Mouse (Mus musculus): ENCODE measurements around the gene Bricd5. TPM values are rescaled to one million over a fixed set of nuclear protein-coding genes. Genes with fewer than 3 reads are reported as not detected.
A peak's percentile ranks its signal among the peaks of the same experiment; 100 is the strongest.

Gene Bricd5
- polyA plus RNA-seq, 1 experiment from 2014 or later, result 0.77 TPM

DNA sequence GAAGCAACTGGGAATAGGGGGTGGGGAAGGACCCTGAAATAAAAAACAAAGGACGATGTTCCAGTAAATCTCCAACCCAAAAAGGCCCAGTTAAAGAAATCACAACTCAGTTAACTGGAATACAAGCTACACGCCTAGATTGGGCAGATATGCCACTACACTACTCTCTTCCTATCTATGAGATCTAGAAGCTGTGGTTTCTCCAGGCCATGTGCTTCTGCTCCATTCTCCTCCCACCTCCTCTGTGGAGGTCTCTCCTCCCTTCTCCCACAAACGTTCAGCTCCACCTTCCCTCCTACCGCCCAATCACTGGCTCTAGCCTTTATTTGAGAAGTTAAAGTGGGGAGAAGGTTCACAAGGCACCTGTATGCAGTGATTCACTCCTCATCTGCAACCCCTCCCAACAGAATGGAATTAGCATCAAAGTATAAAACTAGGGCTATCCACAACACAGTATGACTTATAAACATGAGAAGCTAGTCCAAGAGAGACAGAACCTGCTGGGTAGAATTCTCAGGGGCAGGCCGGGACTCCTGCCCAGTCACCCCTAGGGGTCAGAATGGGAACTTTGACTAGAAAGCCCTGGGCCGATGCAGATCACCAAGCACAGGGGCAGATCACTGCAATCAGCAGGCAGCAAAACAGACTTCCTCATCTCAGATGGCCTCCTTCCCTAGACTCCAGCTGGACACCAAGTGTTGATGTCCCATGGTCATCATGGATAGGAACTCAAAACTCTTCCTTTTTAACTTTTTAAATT is 10.1 kb upstream of the Bricd5 start:
- Histone ChIP-seq H3K36me3 (no peaks in the 10 kb centered on the region), H3K9me3 (no peaks in the 10 kb centered on the region), H3K27ac (replicated peaks) (no peak overlapping the region), H3K27me3 (no peaks in the 10 kb centered on the region), H3K4me2 (no peak overlapping the region), H3K4me3 (no peak overlapping the region), H3K4me1 (replicated peaks) (no peaks in the 10 kb centered on the region), H3K9ac (no peak overlapping the region)
- 66% methylated on average over 6 of the region's 6 CpGs for WGBS
- no peak for ATAC-seq (ENCODE audit: low FRiP score, low read depth)

DNA sequence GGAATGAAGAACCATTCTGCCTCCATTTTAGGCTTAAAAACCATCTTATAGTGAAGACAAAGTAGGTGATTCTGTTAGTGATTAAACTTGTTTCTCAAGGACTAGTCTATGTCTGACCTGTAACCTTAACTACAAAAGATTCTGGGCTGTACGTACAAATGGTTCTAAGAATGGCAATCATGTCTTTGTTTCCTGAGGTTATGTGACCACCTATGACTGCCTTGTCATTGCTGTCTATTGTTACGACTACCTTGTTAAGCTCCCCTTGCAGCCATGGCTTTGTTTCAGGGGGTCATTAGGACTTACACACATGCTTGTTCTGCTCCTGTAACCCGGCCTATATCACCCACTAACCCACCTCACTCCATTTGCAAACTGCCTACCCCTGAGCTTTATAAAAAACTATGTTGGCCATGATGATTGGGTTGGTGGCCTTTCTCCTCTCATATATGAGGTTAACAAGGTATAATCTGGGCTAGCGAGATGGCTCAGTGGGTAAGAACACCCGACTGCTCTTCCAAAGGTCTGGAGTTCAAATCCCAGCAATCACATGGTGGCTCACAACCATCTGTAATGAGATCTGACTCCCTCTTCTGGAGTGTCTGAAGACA is 4.9 kb upstream of the Bricd5 start:
- 96% methylated on average over 5 of the region's 5 CpGs for WGBS
- H3K9me3 ChIP-seq, result no peaks in the 10 kb centered on the region
- ATAC-seq (ENCODE audit: low FRiP score, low read depth), result no peak
- peaks cover 26% of the 10 kb centered on the region for H3K4me1 ChIP-seq (replicated peaks)
- no peak overlapping the region for H3K9ac ChIP-seq
- no peaks in the 10 kb centered on the region for H3K36me3 ChIP-seq
- no peak overlapping the region for H3K4me2 ChIP-seq
- no peak overlapping the region for H3K4me3 ChIP-seq
- H3K27ac ChIP-seq (replicated peaks), result no peak overlapping the region
- no peaks in the 10 kb centered on the region for H3K27me3 ChIP-seq

DNA sequence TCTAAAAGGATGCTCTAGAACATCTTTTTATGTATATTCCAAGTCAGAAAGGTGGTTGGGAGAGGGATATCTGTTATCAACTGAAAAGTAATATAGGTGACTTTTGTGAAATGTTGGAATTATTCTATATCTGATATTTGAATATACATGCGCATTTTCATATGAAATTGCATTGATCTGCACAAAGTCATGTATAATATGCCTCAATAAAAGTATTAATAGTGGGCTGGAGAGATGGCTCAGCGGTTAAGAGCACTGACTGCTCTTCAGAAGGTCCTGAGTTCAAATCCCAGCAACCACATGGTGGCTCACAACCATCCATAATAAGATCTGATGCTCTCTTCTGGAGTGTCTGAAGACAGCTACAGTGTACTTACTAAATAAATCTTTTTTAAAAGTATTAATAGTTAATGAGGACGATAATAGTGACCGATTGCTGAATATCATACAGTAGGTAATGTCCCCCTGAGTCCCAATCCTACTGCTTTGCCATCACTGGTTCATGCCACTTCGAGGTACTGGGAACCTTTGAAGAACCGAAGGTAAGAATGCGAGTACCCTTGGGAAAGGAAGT is 4.3 kb upstream of the Bricd5 start:
- Histone ChIP-seq H3K9ac (peak overlapping the region; percentile 58), H3K27me3 (no peaks in the 10 kb centered on the region), H3K4me3 (peak overlapping the region; percentile 89), H3K4me1 (replicated peaks) (peaks cover 32% of the 10 kb centered on the region), H3K36me3 (0 out of 2 replicates have a peak, but pooled peaks cover 5% of the 10 kb centered on the region), H3K9me3 (no peaks in the 10 kb centered on the region), H3K4me2 (peak overlapping the region; percentile 94), H3K27ac (replicated peaks) (peak overlapping the region; percentile 92)
- ATAC-seq (ENCODE audit: low FRiP score, low read depth), result no peak
- WGBS, result 16% methylated on average over 7 of the region's 7 CpGs

DNA sequence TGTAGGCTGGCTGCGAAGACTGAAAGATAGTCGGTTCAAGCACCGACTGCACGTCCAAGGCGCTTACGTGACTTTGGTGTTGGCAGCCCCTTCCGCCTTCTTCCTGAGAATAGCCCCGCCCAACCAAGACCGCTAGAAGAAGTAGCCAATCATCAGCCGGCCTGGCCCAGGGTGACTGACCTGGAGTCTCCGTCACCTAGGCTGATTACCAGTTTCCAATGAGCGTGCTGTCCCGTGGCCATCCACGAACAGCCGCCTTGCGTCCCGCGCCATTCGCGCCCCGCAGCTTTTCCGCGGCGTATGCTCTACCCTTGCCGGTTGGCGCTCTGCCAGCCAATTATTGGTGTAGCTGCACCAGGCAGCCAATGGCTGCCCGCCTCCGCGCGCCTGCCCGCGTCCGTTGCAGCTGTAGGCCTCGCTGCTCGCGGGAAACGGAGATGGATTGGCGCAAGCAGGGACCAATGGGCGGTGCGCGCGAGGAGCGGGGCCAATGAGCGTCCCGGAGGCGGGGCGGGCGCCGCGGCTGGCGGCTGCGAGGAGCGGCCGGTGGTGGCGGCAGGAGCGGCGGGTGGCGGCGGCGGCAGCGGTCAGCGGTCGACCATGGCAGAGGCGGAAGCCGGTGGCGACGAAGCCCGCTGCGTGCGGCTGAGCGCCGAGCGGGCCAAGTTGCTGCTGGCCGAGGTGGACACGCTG is 3.6 kb upstream of the Bricd5 start, which contains the start of the genes E4f1 and Pgp:
E4f1 (minus strand) TSS at position 404 of the 693 bp plus-strand sequence.
Pgp (plus strand) TSS at position 483 of the 693 bp plus-strand sequence.
- H3K27me3 ChIP-seq, result no peaks in the 10 kb centered on the region
- H3K4me3 ChIP-seq, result peak within 1 kb of the TSS; percentile 89
- peaks cover 35% of the 10 kb centered on the region for H3K4me1 ChIP-seq (replicated peaks)
- peak; percentile 97 for ATAC-seq (ENCODE audit: low FRiP score, low read depth)
- peak within 1 kb of the TSS; percentile 88 for H3K9ac ChIP-seq
- H3K27ac ChIP-seq (replicated peaks), result peak within 1 kb of the TSS; percentile 92
- peaks cover 11% of the 10 kb centered on the region; the same call in 1 of the 2 replicates for H3K36me3 ChIP-seq
- H3K9me3 ChIP-seq, result no peaks in the 10 kb centered on the region
- WGBS, result under 1% methylated on average over 65 of the region's 75 CpGs
- peak within 1 kb of the TSS; percentile 94 for H3K4me2 ChIP-seq

DNA sequence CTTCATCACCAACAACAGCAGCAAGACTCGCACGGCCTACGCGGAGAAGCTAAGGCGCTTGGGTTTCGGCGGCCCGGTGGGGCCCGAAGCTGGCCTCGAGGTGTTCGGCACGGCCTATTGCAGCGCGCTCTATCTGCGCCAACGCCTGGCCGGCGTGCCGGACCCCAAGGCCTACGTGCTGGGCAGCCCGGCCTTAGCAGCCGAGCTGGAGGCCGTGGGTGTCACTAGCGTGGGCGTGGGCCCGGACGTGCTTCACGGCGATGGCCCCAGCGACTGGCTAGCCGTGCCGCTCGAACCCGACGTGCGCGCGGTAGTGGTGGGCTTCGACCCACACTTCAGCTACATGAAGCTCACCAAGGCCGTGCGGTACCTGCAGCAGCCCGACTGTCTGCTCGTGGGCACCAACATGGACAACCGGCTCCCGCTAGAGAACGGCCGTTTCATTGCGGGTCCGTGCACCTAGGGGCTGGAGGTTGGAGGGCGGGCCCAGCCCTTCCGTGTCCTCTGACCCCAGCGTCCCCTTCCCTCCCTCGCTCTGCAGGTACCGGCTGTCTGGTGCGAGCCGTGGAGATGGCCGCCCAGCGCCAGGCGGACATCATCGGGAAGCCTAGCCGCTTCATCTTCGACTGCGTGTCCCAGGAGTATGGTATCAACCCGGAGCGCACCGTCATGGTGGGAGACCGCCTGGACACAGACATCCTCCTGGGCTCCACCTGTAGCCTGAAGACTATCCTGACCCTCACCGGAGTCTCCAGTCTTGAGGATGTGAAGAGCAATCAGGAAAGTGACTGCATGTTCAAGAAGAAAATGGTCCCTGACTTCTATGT is 2.8 kb upstream of the Bricd5 start:
- no peaks in the 10 kb centered on the region for H3K27me3 ChIP-seq
- under 1% methylated on average over 68 of the region's 68 CpGs for WGBS
- peak overlapping the region; percentile 94 for H3K4me2 ChIP-seq
- peak overlapping the region; percentile 88 for H3K9ac ChIP-seq
- H3K4me3 ChIP-seq, result peak overlapping the region; percentile 89
- H3K27ac ChIP-seq (replicated peaks), result peak overlapping the region; percentile 92
- ATAC-seq (ENCODE audit: low FRiP score, low read depth), result peak; percentile 7; the same call in 1 of the 2 replicates
- peaks cover 19% of the 10 kb centered on the region for H3K36me3 ChIP-seq
- H3K4me1 ChIP-seq (replicated peaks), result peaks cover 35% of the 10 kb centered on the region
- no peaks in the 10 kb centered on the region for H3K9me3 ChIP-seq

DNA sequence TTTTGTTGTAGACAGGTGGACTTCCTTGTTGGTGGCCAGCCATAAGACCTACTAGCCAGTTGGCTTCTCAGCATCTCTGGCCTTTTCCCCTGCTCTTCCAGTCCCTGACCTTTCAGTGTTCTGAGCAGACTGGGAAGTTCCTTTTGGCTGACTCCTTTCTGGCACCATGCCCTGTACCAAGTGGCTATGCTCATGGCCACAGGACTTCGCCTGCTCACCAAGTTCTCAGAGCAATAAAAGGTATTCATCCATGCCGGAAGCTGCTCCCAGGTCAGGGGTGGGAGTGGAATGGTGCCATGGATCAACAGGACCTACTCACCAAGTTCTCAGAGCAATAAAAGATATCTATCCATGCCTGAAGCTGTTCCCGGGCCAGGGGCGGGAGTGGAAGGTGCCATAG is 1.2 kb upstream of the Bricd5 start:
- H3K9ac ChIP-seq, result no peak overlapping the region
- ATAC-seq (ENCODE audit: low FRiP score, low read depth), result no peak
- no peaks in the 10 kb centered on the region for H3K27me3 ChIP-seq
- H3K4me1 ChIP-seq (replicated peaks), result peaks cover 36% of the 10 kb centered on the region
- H3K4me2 ChIP-seq, result peak overlapping the region; percentile 94
- H3K9me3 ChIP-seq, result no peaks in the 10 kb centered on the region
- WGBS, result 81% methylated on average over 4 of the region's 4 CpGs
- peaks cover 30% of the 10 kb centered on the region for H3K36me3 ChIP-seq
- H3K27ac ChIP-seq (replicated peaks), result no peak overlapping the region
- H3K4me3 ChIP-seq, result peak overlapping the region; percentile 1; the same call in 1 of the 2 replicates

DNA sequence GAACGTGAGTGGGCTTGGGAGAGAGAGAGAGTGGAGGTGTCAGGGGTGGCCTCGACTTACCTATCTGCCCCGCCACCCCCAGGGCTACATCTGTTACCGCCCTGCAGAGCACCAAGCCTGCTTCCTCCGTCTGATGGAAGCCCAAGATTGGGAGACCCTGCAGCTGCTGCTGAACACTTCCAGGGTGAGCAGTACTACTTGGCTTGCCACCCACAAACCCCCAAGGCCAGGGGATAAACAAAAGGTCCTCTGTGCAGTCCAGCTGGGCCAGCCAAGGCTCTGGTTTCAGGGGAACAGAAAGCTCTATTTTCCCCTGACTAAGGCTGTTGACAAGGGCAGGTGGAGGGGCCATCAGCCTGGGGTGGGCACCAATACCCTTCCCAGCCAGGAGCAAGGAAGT is 873 bp downstream of the Bricd5 start:
- Histone ChIP-seq H3K4me3 (no peak overlapping the region), H3K27ac (replicated peaks) (no peak overlapping the region), H3K4me1 (replicated peaks) (peaks cover 45% of the 10 kb centered on the region), H3K4me2 (no peak overlapping the region), H3K9me3 (no peaks in the 10 kb centered on the region), H3K36me3 (peaks cover 30% of the 10 kb centered on the region), H3K27me3 (no peaks in the 10 kb centered on the region), H3K9ac (no peak overlapping the region)
- WGBS, result 77% methylated on average over 5 of the region's 5 CpGs
- no peak for ATAC-seq (ENCODE audit: low FRiP score, low read depth)

DNA sequence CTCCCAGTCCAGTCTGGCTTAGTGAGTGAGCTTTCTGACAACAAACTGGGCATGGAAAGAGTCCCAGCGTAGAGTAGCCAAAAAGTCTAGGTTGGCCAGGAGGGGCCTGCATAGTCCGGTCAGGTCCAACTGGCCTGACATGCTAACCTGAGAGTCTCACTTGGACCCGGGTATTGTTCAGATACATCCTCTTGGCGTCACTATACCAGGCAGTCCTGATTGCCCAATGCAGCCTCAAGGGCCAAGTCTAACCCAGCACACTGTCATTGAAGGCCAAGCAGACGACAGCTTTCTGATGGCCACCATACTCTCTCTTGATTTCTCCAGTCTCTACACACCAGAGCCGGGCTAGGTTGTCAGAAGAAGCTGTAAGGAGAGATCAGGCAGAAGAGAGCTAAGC is 1.9 kb downstream of the Bricd5 start:
- Histone ChIP-seq H3K9me3 (no peaks in the 10 kb centered on the region), H3K27me3 (no peaks in the 10 kb centered on the region), H3K9ac (no peak overlapping the region), H3K36me3 (peaks cover 30% of the 10 kb centered on the region), H3K4me3 (no peak overlapping the region), H3K4me1 (replicated peaks) (peaks cover 54% of the 10 kb centered on the region), H3K27ac (replicated peaks) (no peak overlapping the region), H3K4me2 (no peak overlapping the region)
- 93% methylated on average over 6 of the region's 6 CpGs for WGBS
- no peak for ATAC-seq (ENCODE audit: low FRiP score, low read depth)

DNA sequence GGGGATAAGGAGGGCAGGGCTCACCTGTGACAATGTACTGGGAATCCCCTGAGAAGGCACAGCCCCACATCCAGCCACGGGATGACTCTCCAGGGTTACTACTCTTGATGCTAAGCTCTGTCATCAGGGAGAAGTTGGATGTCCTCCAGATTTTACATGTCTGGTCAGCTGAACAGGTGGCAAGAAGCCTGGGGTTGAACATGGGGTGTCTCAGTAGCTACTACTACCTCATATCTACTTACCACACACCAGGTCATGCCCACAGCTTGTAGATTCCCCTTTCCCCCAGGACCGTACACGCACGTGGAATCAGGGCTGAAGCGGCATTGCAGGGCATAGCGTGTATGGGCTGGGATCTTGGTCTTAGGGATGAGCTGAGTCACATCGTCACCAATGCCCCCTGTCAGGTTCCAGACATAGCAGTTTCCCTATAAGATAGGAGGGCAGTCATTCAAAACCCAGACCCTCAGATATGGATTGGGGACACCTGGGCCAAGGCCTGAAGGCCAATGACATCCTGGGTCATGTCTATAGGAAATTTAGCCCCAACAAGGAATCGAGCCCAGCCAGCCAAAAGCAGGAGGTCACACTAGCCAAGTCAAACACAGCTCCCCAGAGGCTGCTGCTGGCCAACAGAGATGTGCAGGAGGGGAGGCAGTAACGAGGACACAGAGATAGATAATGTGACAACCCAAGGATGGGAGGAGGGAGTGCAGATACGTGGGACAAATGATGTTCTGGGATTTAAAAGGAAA is 2.5 kb downstream of the Bricd5 start:
- no peaks in the 10 kb centered on the region for H3K27me3 ChIP-seq
- no peak for ATAC-seq (ENCODE audit: low FRiP score, low read depth)
- no peak overlapping the region for H3K27ac ChIP-seq (replicated peaks)
- peaks cover 49% of the 10 kb centered on the region for H3K4me1 ChIP-seq (replicated peaks)
- no peak overlapping the region for H3K4me3 ChIP-seq
- WGBS, result 92% methylated on average over 10 of the region's 10 CpGs
- H3K9me3 ChIP-seq, result no peaks in the 10 kb centered on the region
- H3K4me2 ChIP-seq, result no peak overlapping the region
- H3K9ac ChIP-seq, result no peak overlapping the region
- peaks cover 30% of the 10 kb centered on the region for H3K36me3 ChIP-seq

DNA sequence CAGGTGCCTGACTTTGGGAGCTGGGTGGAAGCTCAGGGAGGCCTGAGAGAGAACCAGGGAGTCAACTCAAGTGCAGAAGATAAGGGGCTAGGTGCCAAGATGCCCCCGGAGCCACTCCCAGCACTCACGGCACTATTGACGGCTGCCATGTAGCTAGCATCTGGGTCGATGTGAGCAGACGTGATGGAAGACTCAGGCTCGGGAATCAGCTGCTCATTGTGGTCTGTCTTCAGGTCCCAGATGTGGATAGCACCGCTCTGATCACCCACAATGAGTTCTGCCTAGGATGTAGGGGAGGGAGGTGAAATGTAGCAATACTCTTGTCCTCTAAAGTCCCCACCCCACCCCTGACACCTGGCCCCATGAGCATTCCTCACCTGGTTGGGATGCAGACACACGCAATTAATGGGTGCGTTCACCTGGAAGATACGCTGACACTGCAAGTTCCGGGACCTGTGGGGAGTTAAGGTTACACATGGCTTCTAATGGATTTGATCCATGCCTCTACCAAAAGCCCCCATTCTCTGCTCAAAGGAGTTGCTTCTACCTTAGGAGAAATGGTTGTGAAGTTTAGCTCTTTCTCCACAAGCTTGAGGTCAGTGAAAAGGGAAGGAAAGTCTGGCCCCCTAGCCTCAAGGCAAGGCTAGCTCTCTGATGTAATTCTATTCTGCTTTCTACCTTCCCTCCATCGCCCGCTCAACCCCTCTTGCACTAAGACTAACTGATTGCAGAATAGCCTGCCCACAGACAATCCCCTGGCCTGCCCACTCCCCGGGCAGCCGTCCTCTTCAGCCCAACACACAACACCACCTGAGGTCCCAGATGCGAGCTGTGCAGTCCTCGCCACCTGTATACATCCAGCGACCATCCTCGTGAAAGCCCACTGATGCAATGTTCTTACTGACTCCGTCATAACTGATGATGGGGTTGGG is 3.6 kb downstream of the Bricd5 start:
- peaks cover 30% of the 10 kb centered on the region for H3K36me3 ChIP-seq
- no peaks in the 10 kb centered on the region for H3K27me3 ChIP-seq
- no peaks in the 10 kb centered on the region for H3K9me3 ChIP-seq
- ATAC-seq (ENCODE audit: low FRiP score, low read depth), result no peak
- WGBS, result 92% methylated on average over 20 of the region's 20 CpGs
- peaks cover 38% of the 10 kb centered on the region for H3K4me1 ChIP-seq (replicated peaks)
- peak overlapping the region; percentile 58 for H3K4me2 ChIP-seq
- peak overlapping the region; percentile 86; the same call in 1 of the 2 replicates for H3K9ac ChIP-seq
- H3K27ac ChIP-seq (replicated peaks), result no peak overlapping the region
- peak overlapping the region; percentile 86; the same call in 1 of the 2 replicates for H3K4me3 ChIP-seq
